Mouse (Mus musculus): ENCODE data around the gene Rpl15.
A peak's percentile ranks its signal among the peaks of the same experiment; 100 is the strongest.
"Not testable (repeated sequence)": the region's sequence is repeated elsewhere in the genome, so short reads cannot be mapped to it uniquely, and the experiment has no call there.

Gene Rpl15

GRCm38 (mm10) chr14:18270529-18271441, at the start of gene Rpl15, which contains the start of gene Nkiras1:
Gene Rpl15 (minus strand): TSS chr14:18271391.
Gene Nkiras1 (plus strand): TSS chr14:18271136.
- DNase-seq: peak; percentile 100

- no peak for DNase-seq
Measured at GRCm38 (mm10) chr14:18317457-18318411, 46.5 kb upstream of the Rpl15 start.

DNA sequence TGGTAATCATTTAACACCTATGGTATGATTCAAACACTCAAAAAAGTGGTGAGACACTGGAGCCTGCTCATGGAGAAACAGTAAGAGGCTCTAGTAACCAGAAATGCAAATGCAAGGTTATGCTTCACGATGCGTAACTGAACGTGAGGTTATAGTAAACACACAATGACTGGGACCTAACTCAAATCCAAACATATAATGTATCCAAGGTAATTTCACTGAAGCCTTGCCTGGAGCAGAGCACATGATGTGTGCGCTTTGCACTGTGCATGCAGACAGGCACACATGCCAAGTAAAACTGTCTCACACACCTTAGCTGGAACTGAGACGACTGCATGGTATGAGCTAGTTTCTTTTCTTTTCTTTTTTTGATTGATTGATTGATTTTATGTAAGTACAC, 33.0 kb upstream of the Rpl15 start:
- DNase-seq: no peak

DNA sequence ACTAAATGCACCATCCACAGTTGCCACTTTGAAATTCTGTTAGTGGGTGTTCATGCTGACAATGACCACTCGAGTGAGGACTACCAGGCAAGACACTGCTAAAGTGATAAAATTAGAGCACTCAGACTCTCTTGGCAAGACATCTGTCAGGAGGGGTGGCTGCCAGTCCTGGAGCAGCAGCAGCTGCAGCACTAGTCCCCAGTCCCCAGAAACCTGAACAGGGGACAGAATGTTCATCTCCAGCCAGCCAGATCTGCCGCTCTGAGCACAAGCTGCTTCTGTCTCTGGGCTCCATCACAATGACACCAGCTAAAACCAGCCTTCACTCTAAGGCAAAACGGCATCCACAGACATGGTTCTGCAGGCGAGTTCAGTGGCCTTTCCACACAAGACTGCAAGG, 32.1 kb upstream of the Rpl15 start:
- no peak for DNase-seq

GRCm38 (mm10) chr14:18302750-18303149, 31.6 kb upstream of the Rpl15 start:
- DNase-seq: no peak

DNA sequence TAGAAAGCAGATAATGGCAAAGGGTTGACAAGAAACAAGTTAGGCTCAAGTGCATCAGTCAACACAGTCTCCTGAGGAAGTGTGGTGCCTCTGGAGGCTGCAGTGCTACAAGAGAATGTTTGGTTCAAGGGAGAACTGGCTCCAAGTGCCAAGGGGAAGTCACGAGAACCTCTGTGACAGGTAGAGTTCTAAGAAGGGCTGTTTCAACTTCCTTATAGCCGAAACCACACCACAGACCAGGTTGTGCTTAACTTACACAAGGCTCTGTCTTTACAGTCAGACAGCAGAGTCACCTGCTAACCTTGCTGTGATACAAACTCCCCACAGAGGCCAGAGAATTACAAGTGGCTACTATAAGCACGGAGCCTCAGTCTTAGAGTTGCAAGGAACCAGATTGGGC, 30.4 kb upstream of the Rpl15 start:
- DNase-seq: no peak

DNA sequence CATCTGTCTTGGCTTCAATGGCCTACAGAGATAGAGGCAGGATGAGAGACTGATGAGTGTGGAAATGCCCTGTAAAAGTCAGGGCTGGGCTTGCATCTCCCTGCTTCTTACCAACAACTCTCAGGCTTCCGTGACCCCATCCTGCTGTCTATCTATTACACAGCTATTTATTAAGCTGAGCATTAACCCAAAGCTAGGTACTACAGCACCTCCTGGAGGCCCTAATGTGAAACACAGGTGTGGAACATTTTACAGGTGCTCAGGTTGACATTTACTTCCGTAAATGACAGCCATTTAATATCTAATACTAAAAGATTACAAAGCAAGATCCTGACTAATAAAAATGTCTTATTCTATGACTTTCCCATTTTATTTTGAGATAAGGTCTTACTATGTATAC, 29.5 kb upstream of the Rpl15 start:
- no peak for DNase-seq

- no peak for DNase-seq
Measured at GRCm38 (mm10) chr14:18298874-18299273, 27.7 kb upstream of the Rpl15 start.

- no peak for DNase-seq
Measured at GRCm38 (mm10) chr14:18297441-18297840, 26.2 kb upstream of the Rpl15 start.

DNA sequence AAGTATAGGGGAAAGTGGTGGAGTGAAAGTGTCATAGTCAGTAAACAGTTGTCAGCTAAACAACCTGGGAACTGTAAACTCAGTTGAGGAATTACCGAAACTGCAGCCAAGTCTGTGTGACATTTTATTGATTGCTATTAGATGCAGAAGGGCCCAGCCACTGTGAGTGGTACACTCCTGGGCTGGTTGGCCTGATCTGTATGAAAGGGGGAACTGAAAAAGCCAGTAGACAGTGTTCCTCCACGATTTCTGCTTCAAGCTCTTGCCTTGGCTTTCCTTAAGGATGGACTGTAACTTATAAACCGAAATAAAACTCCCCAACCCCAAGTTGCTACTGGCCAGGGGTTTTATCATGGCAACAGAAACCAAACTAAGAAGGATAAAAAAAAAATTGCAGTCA, 21.4 kb upstream of the Rpl15 start:
- DNase-seq: no peak

DNA sequence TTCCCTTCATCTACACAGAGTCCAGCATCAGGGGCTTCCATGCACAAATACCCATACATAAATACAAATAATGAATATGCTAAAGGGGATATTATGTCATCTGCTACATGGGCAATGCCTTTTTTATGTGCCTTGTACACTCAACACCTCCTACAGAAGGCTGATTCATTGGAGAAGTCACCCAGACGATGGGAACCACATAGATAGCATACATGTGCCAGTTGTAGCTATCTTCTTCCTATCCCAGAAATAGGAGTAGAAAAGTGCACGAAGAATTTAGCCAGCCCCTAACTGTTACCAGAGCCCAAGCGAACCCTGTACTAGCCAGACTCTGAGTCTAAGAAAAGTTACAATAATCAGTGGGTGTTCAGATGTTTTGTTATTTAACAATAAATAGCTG, 20.9 kb upstream of the Rpl15 start:
- DNase-seq: no peak

DNA sequence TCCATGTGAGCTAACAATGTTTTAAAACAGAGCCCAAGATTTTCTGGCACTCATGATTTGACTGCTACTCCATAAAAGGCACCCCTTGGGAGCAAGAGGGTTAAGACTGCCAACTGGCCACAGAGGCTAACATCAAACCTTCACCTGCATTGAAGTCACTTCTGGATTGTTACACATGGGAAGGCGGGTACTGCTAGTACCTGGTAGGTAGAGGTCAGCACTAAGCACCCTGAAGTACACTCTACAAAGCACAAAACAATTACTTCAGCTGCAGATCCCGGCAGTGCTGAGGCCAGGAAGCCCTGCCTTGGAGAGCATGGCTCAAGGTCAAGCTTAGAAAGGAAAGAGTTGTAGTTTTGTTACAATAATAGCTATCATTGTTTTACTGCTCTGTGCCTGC, 16.2 kb upstream of the Rpl15 start:
- no peak for DNase-seq

DNA sequence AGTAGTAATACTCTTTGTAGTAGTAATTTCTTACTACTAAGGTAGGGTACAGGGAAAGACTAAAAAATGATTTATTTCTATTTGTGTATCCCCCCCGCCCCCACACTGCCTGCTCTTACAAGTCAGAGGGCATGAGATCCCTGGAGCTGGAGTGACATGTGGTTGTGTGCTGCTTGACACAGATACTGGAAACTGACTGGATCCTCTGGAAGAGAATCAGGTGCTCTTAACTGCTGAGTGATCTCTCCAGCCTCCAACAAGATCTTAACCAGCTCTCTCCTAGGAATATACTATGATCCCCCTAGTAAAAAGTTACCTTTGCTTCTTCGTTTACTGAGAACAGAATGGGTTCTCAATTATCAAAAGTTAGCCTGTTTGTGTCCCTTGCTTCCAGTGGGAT, 15.2 kb upstream of the Rpl15 start:
- no peak for DNase-seq

- DNase-seq: no peak
Measured at GRCm38 (mm10) chr14:18285476-18285875, 14.3 kb upstream of the Rpl15 start.

GRCm38 (mm10) chr14:18284581-18284980, 13.4 kb upstream of the Rpl15 start:
- DNase-seq: no peak

GRCm38 (mm10) chr14:18280375-18280774, 9.2 kb upstream of the Rpl15 start:
- no peak for DNase-seq

- DNase-seq: no peak
Measured at GRCm38 (mm10) chr14:18274526-18274925, 3.3 kb upstream of the Rpl15 start.

GRCm38 (mm10) chr14:18271666-18272065, 475 bp upstream of the Rpl15 start:
- no peak for DNase-seq

- not testable (repeated sequence) for DNase-seq
Measured at GRCm38 (mm10) chr14:18269947-18270528, 1.2 kb downstream of the Rpl15 start.

DNA sequence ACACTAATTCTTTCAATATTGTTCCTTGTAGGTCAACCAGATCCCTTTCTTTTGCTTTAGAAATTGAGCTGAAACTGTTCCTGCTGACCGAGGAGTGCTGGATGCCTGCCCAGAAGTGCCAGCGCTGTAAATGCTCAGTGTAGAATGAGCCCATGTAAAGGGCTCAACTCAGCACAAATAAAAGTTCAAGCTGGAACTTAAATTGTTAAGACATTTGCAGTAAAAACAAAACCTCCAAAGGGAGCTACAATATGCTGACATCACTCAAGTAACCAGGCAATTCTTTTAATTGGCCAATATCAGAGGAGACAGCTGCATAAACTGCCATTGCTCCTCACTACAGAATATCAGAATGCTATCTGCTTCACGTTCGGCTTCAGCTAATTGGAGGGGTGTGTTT, 7.8 kb downstream of the Rpl15 start:
- no peak for DNase-seq

GRCm38 (mm10) chr14:18261203-18261602, 10.0 kb downstream of the Rpl15 start:
- DNase-seq: no peak

DNA sequence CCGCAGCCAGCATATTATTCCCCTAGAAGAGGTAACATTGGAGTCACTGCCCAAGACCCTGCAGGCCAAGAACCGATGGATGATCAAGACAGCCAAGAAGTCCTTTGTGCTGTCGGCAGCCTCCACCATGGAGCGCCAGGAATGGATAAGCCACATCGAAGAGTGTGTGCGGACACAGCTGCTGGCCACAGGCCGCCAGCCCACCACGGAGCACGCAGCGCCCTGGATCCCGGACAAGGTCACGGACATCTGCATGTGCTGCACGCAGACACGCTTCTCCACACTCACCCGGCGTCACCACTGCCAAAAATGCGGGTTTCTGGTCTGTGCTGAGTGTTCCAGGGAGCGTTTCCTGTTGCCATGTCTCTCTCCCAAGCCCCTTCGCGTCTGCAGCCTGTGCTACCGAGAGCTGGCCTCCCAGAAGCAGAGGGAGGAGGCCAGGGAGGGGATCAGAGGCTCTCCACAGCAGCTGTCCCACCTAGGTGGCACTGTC, 28.5 kb downstream of the Rpl15 start:
- DNase-seq: no peak

DNA sequence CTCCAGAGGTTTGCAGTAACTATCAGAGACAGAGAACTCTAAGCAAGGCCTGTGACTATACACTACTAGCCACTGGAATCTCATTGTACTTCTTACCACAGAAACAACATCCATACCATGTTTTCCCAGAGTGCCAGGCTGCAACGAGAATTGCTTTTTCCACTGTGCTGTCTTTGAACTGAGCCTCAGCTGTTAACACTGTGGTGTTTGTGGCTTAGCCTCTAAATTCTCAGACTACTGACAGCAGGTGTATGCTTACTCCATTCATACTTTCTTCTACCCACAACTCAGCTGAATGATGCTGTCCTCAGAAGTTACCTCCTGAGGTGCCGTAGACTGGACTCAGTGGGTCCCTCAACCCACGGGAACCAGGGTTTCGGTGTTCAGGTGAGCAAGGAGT, 29.4 kb downstream of the Rpl15 start:
- no peak for DNase-seq

Data from kidney, adult 11 months (tissue).